Mouse (Mus musculus) heart, adult 8-10 months (tissue): ENCODE data around the gene Rpl10a. TPM values are rescaled to one million over a fixed set of nuclear protein-coding genes. Genes with fewer than 3 reads are reported as not detected.
A peak's percentile ranks its signal among the peaks of the same experiment; 100 is the strongest.
"Not testable (repeated sequence)": the region's sequence is repeated elsewhere in the genome, so short reads cannot be mapped to it uniquely, and the experiment has no call there.

ENCODE experiments used
- DNase-seq: peaks from one replicate; pipeline ENCODE4 v3.0.0; 2022; ENCODE audit warnings: low spot score
- total RNA-seq, 4 experiments: library from RNA; stranded (reverse); gene quantifications; 2 replicates each; pipeline ENCODE4 v1.2.4; 2022

The Rpl10a gene
- total RNA-seq, 4 experiments from 2014 or later, result 377 to 423 (median 382) TPM

GRCm38 (mm10) chr17:28358576-28359261 lies 30.4 kb downstream of the Rpl10a start:
- not testable (repeated sequence) for DNase-seq

- DNase-seq, result no peak
These were observed 32.4 kb downstream of the Rpl10a start for GRCm38 (mm10) chr17:28360531-28361277.

GRCm38 (mm10) chr17:28361921-28362652 lies 33.8 kb downstream of the Rpl10a start:
- DNase-seq, result no peak

DNA sequence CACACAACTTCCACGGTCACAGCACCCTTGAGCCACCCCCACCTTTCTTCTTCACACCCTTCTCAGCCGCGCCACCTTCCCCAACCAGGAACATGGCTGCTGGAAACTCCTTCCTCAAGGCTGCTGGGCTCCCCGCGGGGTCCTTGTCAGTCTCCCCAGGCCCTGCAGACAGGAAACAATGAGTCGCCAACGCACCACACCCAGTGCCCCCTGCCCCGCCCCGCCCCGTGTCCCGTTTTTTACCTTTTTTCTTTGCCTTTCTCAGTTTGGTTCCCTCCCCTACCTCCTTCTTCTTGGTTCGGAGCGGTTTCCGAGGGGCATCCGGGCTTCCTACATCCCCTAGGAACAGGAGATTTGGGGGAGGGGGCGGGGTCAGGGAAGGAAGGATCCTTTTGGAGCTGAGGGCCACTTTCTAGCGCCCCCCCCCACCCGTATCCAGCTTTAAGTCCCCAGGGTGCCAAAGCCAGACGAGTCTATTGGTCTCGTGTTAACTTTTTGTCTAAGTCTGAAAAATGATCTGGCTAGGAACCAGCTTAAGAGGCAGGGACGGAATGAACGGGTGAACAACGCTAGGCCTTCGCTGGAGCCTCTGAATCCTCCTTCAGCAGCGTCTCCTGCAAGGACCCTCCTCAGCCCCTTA lies 34.5 kb downstream of the Rpl10a start:
- DNase-seq, result no peak

DNA sequence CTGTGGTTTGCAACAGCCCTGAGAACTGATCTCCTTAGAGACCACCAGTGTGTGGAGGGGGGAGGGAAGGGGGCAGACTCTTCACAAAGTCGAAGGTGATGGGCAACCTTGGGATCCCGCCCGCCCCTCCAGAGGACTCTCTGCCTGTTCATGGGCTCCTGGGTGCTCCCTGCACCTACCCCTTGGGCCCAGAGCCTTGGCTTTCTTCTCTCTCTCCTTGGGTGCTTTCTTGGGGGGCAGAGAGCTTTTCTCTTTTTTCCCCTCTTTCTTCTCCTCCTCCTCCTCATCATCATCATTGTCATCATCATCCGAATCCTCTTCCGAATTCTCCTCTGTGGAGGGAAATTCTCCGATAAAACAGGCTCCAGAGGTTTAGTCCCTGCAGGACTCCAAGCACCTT lies 35.2 kb downstream of the Rpl10a start:
- no peak for DNase-seq

- no peak for DNase-seq
These were observed 36.9 kb downstream of the Rpl10a start, which contains the start of gene Tulp1 for GRCm38 (mm10) chr17:28365122-28365521. Tulp1 (minus strand) TSS chr17:28365222.

GRCm38 (mm10) chr17:28368449-28368848 lies 40.2 kb downstream of the Rpl10a start:
- DNase-seq, result peak; percentile 74

DNA sequence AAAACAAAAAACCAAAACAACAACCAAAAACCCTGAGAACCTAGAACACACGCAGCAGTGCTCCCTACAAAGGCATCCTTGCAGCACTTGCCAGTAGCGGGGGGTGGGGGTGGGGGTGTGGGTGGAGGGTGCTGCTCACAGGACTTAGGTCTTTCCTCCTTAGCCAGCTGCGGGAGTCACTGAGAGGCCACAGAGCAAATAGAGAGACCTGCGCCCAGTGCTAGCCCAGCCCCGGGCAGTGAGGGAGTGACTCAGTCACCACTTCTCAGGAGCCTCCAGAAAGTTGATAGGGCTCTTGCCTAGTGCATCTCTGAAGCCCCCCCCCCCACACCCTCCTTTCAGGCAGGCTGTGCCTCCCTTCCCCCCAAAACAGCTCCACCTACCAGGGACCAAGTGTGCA lies 40.8 kb downstream of the Rpl10a start:
- DNase-seq, result no peak

DNA sequence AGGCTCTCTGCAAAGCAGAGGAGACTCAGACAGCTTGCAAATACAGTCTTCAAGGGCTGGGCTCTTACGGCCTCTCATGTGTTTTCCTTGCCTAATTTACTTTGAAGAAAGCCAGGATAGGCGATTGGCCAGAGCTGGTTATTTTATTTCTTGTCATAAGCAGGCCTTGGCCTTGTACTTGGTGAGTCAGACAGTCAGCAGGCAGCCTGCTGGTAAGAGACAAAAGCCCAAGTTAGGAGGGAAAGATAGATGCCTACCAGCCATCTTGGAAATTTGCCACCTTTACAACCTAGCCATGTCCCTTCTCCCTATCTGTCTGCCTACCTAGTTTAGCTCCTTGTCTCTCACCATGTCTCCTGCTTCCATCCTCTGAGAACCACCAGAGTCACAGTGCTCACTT lies 43.0 kb downstream of the Rpl10a start:
- no peak for DNase-seq

DNA sequence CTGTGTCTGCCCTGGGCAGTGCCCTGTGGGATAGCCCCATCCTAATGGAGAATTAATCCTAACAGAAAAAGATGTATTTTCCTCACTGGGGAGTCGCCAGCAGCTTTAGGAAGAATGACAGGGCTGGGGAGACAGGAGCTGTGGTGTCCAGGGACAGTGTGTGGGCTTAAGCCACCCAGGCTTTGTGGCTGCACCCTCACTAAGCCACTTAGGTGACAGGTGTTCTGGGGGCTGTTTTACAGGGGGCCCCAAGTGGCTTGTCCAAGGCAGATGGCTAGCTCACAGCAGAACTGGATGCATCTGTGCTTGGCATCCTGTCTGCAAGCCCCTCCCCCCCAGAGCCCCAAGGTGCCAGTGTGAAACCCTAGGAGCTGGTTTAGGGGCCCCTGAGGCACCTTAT lies 43.7 kb downstream of the Rpl10a start:
- DNase-seq, result no peak

DNA sequence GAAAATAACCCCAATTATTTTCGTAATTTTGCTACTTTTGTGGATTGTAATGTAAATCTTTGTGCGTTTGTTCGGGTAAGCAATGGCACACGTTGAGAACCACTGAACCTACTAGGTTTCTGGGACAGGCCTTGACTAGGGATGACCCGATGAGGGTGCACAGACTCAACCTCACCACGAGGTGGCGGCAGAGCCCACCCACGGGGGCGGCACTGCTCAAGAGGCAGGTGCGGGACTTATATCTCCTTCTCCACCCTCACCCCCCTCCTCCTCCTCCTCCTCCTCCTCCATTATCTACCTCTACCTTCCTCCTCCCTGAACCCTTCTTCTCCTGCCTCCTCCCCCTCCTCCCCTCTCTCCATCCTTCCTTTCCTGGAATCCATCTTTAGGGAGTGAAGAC lies 45.5 kb downstream of the Rpl10a start:
- DNase-seq, result no peak

DNA sequence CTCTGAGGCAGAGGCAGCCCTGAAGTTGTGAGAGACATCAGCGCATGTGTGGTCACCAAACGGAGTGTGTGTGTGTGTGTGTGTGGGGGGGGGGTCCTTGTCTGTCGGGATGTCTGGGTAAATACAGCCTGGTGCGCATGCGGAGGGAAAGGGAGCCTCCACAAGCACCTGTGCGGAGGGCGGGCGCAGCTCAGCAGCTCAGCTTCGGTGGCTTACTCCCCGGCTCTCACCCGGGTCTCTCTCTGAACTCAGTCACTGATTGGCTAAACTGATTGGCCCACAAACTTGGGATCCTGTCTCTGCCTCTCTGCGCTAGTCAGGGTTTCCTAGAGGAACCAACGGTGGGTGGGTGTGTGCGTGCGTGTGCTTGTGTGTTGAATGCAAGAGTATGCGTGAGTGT lies 46.2 kb downstream of the Rpl10a start:
- no peak for DNase-seq

GRCm38 (mm10) chr17:28375592-28376061 lies 47.4 kb downstream of the Rpl10a start:
- DNase-seq, result no peak

DNA sequence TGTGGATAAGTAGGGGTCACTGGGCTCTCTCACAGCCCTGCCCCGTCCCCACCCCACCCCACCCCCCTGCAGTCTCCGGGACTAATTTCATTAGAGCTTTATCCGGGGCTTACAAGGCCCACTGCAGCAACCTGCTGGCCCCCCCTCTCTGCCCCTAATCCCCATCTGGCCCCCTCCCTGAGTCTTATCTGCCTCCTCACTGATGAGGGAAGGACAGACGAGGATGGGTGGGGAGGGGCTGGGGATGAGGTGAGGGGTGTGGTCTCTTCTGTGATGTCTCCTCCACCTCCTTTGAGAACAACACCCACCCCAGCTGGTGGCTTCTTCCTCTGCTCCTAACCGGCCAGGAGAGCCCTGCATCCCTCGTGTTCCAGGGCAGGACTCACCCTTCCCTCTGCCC lies 52.0 kb downstream of the Rpl10a start:
- DNase-seq, result no peak

Other genes with a start within 250 kb of the Rpl10a start
- gene Tcp11, start 247.8 kb upstream of the Rpl10a start, total RNA-seq, result under 1 TPM in 1 of 4 experiments, not detected in 3; 0.24 TPM
- gene Scube3, start 186.3 kb upstream of the Rpl10a start, total RNA-seq, result under 1 TPM; 0.28 to 0.80 (median 0.54) TPM
- 10 to 100 TPM; 12.2 to 18.5 (median 14.2) TPM for gene Zfp523, start 151.3 kb upstream of the Rpl10a start, total RNA-seq
- gene Def6, start 120.7 kb upstream of the Rpl10a start, total RNA-seq, result 1 to 10 TPM; 2.5 to 4.0 (median 3.6) TPM
- gene Ppard, start 95.8 kb upstream of the Rpl10a start, total RNA-seq, result 10 to 100 TPM; 32.4 to 33.8 (median 33.1) TPM
- gene Fance, start 15.0 kb upstream of the Rpl10a start, total RNA-seq, result 10 to 100 TPM in 3 of 4 experiments, 1 to 10 TPM in 1; 9.2 to 15.2 (median 12.3) TPM
- gene Tead3, start 22.3 kb downstream of the Rpl10a start, total RNA-seq, result 10 to 100 TPM in 3 of 4 experiments, 1 to 10 TPM in 1; 8.4 to 15.6 (median 11.7) TPM
- not detected for gene Tulp1, start 36.8 kb downstream of the Rpl10a start, total RNA-seq
- gene Fkbp5, start 189.1 kb downstream of the Rpl10a start, total RNA-seq, result 10 to 100 TPM; 31.0 to 46.7 (median 38.3) TPM
- gene Armc12, start 202.3 kb downstream of the Rpl10a start, total RNA-seq, result not detected
- not detected for gene Clpsl2, start 220.9 kb downstream of the Rpl10a start, total RNA-seq
- not detected for gene Clps, start 232.3 kb downstream of the Rpl10a start, total RNA-seq
- not detected for gene Lhfpl5, start 247.2 kb downstream of the Rpl10a start, total RNA-seq